Mouse (Mus musculus) olfactory bulb, adult 2 months (tissue): ENCODE measurements at regions not wholly inside any gene's neighbourhood (a gene's known extent, or its start where the extent isn't known, plus 50 kb on each side); places are given as distances from the start of the nearest gene placed in this dataset.

Experiments
- CTCF ChIP-seq: fragments of 200-500 bp; IDR thresholded peaks from 2 replicates; pipeline ENCODE4 v1.5.1; 2012; ENCODE audit warnings: low read depth, mild to moderate bottlenecking, low read length, moderate library complexity; ENCODE audit not compliant: insufficient read depth
- POLR2A ChIP-seq: fragments of 200-500 bp; IDR thresholded peaks from 2 replicates; pipeline ENCODE4 v1.6.1; 2012; ENCODE audit warnings: mild to moderate bottlenecking, low read depth, low read length, moderate library complexity; ENCODE audit not compliant: insufficient read depth

GRCm38 (mm10) chr15:32766011-32766701, 521.5 kb downstream of the Sema5a start:
- TF ChIP-seq CTCF, result no peak
- TF ChIP-seq POLR2A, result no peak
